Mouse (Mus musculus) left cerebral cortex, adult 11 months (tissue): ENCODE data around the gene Otos.

Source experiments
- DNase-seq: peaks from one replicate; pipeline ENCODE4 v3.0.0; 2022; ENCODE audit warnings: low spot score

Gene Otos

GRCm38 (mm10) chr1:92607711-92608110 lies 40.9 kb downstream of the Otos start:
- no peak for DNase-seq

DNA sequence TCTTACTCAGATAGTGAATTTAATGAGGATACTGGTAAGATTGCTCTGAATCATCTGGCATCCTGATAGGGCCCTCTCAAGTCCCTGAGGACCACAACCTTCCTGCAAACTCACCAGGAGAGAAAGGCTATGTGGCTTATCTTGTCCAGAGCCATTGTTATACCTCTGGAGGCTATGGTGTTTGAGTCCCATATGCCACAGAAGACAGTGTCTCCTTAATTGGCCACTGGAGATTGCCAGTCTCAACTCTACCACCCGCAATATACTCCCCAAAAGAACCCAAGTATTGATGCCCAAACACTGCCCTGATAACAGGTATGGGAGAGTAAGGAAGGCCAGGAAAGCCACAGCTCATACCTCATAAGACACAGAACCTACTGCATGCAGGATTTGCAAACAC lies 43.2 kb downstream of the Otos start, which contains the start of gene Olfr1410:
TSS of gene Olfr1410 (plus strand) at position 301 of the 400 bp plus-strand sequence.
- DNase-seq, result no peak

GRCm38 (mm10) chr1:92596019-92596418 lies 52.6 kb downstream of the Otos start:
- no peak for DNase-seq
